Mouse (Mus musculus): Measurements from ENCODE around the gene Gm20481.

DNA sequence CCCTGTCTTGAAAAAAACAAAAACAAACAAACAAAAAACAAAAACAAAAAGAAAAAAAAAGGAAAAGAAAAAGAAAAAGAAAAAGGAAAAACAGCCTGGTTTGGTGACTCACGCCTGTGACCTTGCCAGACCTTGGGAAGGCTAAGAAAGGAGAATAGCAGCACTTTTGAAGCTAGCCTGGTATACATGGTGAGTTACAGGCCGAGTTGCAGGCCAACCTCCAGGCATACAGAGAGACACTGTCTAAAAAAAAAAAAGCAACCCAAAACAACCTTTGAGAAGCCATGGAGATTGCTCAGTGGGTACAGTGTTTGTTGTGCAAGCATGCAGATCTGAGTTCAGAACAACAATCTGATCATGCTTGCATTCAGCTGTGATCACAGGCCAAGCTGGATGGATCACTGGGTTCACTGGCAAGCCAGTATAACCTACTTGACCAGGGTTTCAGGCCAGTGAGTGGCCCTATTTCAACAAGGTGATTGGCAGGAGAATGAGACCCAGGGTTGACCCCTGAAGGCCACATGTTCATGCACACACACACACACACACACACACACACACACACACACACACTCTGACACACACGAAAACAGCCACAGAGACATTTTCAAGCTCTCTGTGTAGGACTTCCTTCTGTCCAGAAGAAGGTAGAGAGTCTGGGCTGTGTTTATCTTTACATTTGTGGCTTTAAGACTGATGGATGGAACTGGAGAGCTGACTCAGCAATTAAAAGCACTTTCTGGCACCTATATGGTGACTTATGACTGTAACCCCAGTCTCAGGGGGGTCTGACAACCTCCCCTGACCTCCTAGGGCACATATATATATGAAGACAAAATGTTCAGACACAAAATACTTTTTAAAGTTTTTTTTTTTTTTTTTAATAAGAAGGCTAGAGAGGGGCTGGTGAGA lies 6.1 kb downstream of the Gm20481 start:
- no peak for TF ChIP-seq CTCF (IDR thresholded peaks at IDR 0.05; ENCODE audit: extremely low read depth, insufficient read depth, insufficient read length, insufficient replicate concordance)
- TF ChIP-seq POLR2A (IDR thresholded peaks at IDR 0.05; ENCODE audit: low read depth, low read length): no peak
